Mouse (Mus musculus) stomach, embryonic 16.5 days (tissue): ENCODE results near the gene Iqsec1. TPM values are rescaled to one million over a fixed set of nuclear protein-coding genes. Genes with fewer than 3 reads are reported as not detected.

Source experiments
- ATAC-seq: fragments of 200-750 bp; cut with Nextera tagmentation; 2 replicates; pipeline ENCODE4 v1.8.0; 2017; ENCODE audit warnings: moderate number of reproducible peaks, moderate TSS enrichment; ENCODE audit not compliant: insufficient read depth, low FRiP score
- H3K27ac ChIP-seq: fragments of 300-500 bp; sonication (generic); 2 replicates; pipeline ENCODE4 v1.5.1; 2014; ENCODE audit warnings: low read length
- H3K27me3 ChIP-seq: fragments of 300-500 bp; sonication (generic); 2 replicates; pipeline ENCODE4 v1.6.1; 2014; ENCODE audit warnings: low read length, control low read depth, mixed read lengths; ENCODE audit not compliant: control insufficient read depth, insufficient read depth
- H3K36me3 ChIP-seq: fragments of 300-500 bp; sonication (generic); 2 replicates; pipeline ENCODE4 v1.6.1; 2014; ENCODE audit warnings: low read length; ENCODE audit not compliant: control insufficient read depth, insufficient read depth
- H3K4me1 ChIP-seq: fragments of 300-500 bp; sonication (generic); 2 replicates; pipeline ENCODE4 v1.6.1; 2014; ENCODE audit warnings: low read length, control low read depth, mixed read lengths; ENCODE audit not compliant: control insufficient read depth, insufficient read depth
- H3K4me2 ChIP-seq: fragments of 300-500 bp; sonication (generic); 2 replicates; pipeline ENCODE4 v1.6.1; 2014; ENCODE audit warnings: low read depth, low read length, mixed read lengths
- H3K4me3 ChIP-seq: fragments of 300-500 bp; sonication (generic); replicated peaks from 2 replicates; pipeline ENCODE4 v1.5.1; 2014; ENCODE audit warnings: mild to moderate bottlenecking, low read length
- H3K9ac ChIP-seq: fragments of 300-500 bp; sonication (generic); 2 replicates; pipeline ENCODE4 v1.6.1; 2014; ENCODE audit warnings: low read length
- H3K9me3 ChIP-seq: fragments of 300-500 bp; sonication (generic); replicated peaks from 2 replicates; pipeline ENCODE4 v1.6.1; 2016; ENCODE audit warnings: low read length, control low read depth; ENCODE audit not compliant: control insufficient read depth
- WGBS: fragments of 180-500 bp; shearing (Covaris S2); extraction: QIAGEN DNeasy Blood & Tissue Kit; methylation state at CpG from one replicate; pipeline ENCODE4 v1.1.7; 2014; 5-methylcytosine and 5-hydroxymethylcytosine counted together
- polyA plus RNA-seq: library from polyadenylated mRNA; unstranded; fragments of >200 nt; fragmentation: Nextera tagmentation; extraction: Ambion mirVana; gene quantifications from 2 replicates; pipeline ENCODE4 v1.2.1, GENCODE M21; 2015

Gene Iqsec1
- polyA plus RNA-seq, 1 experiment from 2014 or later = 8.3 TPM

GRCm38 (mm10) chr6:90627556-90627955 lies 360.9 kb downstream of the Iqsec1 start:
- Histone ChIP-seq H3K9me3 (no peaks in the 10 kb centered on the region), H3K27me3 (no peaks in the 10 kb centered on the region), H3K4me3 (no peak overlapping the region), H3K36me3 (no peaks in the 10 kb centered on the region), H3K4me1 (peaks cover 12% of the 10 kb centered on the region; the same call in 1 of the 2 replicates), H3K27ac (no peak overlapping the region), H3K9ac (no peak overlapping the region), H3K4me2 (no peak overlapping the region)
- ATAC-seq = no peak
- 83% methylated on average over 4 of the region's 4 CpGs for WGBS

- no peak overlapping the region for H3K27ac ChIP-seq
- no peaks in the 10 kb centered on the region for H3K9me3 ChIP-seq
- 79% methylated on average over 7 of the region's 7 CpGs for WGBS
- no peak overlapping the region for H3K4me2 ChIP-seq
- no peak overlapping the region for H3K4me3 ChIP-seq
- H3K9ac ChIP-seq = no peak overlapping the region
- no peaks in the 10 kb centered on the region for H3K27me3 ChIP-seq
- no peaks in the 10 kb centered on the region for H3K36me3 ChIP-seq
- no peak for ATAC-seq
- H3K4me1 ChIP-seq = peaks cover 25% of the 10 kb centered on the region
These were observed 363.1 kb downstream of the Iqsec1 start for GRCm38 (mm10) chr6:90625207-90625994.

- ATAC-seq = no peak
- peaks cover 25% of the 10 kb centered on the region for H3K4me1 ChIP-seq
These were observed 363.8 kb downstream of the Iqsec1 start for GRCm38 (mm10) chr6:90624733-90625132.

GRCm38 (mm10) chr6:90624184-90624583 lies 364.3 kb downstream of the Iqsec1 start:
- 56% methylated on average over 6 of the region's 6 CpGs for WGBS
- no peak overlapping the region for H3K4me3 ChIP-seq
- no peak overlapping the region for H3K27ac ChIP-seq
- no peaks in the 10 kb centered on the region for H3K27me3 ChIP-seq
- H3K4me2 ChIP-seq = no peak overlapping the region
- ATAC-seq = no peak
- H3K4me1 ChIP-seq = peaks cover 26% of the 10 kb centered on the region
- H3K36me3 ChIP-seq = no peaks in the 10 kb centered on the region
- no peak overlapping the region for H3K9ac ChIP-seq
- no peaks in the 10 kb centered on the region for H3K9me3 ChIP-seq

More at GRCm38 (mm10) chr6:90624733-90625132, 363.8 kb downstream of the Iqsec1 start:
- WGBS = 73% methylated on average over 11 of the region's 11 CpGs
- no peak overlapping the region for H3K4me3 ChIP-seq
- H3K4me2 ChIP-seq = no peak overlapping the region
- H3K27ac ChIP-seq = no peak overlapping the region
- no peaks in the 10 kb centered on the region for H3K27me3 ChIP-seq
- H3K9ac ChIP-seq = no peak overlapping the region
- no peaks in the 10 kb centered on the region for H3K36me3 ChIP-seq
- no peaks in the 10 kb centered on the region for H3K9me3 ChIP-seq

GRCm38 (mm10) chr6:90623456-90623836 lies 365.0 kb downstream of the Iqsec1 start:
- ATAC-seq = no peak
- no peaks in the 10 kb centered on the region for H3K36me3 ChIP-seq
- no peak overlapping the region for H3K4me2 ChIP-seq
- 65% methylated on average over 5 of the region's 5 CpGs for WGBS
- H3K4me1 ChIP-seq = peaks cover 32% of the 10 kb centered on the region
- H3K27ac ChIP-seq = peak overlapping the region; percentile 60
- no peaks in the 10 kb centered on the region for H3K9me3 ChIP-seq
- H3K27me3 ChIP-seq = no peaks in the 10 kb centered on the region
- no peak overlapping the region for H3K9ac ChIP-seq
- H3K4me3 ChIP-seq = no peak overlapping the region

GRCm38 (mm10) chr6:90622758-90623455 lies 365.6 kb downstream of the Iqsec1 start:
- no peak overlapping the region for H3K9ac ChIP-seq
- WGBS = 35% methylated on average over 11 of the region's 11 CpGs
- peak; percentile 79 for ATAC-seq

GRCm38 (mm10) chr6:90621584-90621890 lies 366.9 kb downstream of the Iqsec1 start:
- Histone ChIP-seq H3K27ac (no peak overlapping the region), H3K9ac (no peak overlapping the region; the same call in 1 of the 2 replicates), H3K4me3 (no peak overlapping the region), H3K4me1 (peaks cover 32% of the 10 kb centered on the region), H3K27me3 (no peaks in the 10 kb centered on the region), H3K4me2 (no peak overlapping the region; the same call in 1 of the 2 replicates), H3K36me3 (no peaks in the 10 kb centered on the region), H3K9me3 (no peaks in the 10 kb centered on the region)
- 42% methylated on average over 6 of the region's 6 CpGs for WGBS
- ATAC-seq = no peak

More at GRCm38 (mm10) chr6:90622758-90623455, 365.6 kb downstream of the Iqsec1 start:
- Histone ChIP-seq H3K4me3 (no peak overlapping the region), H3K9me3 (no peaks in the 10 kb centered on the region), H3K27me3 (no peaks in the 10 kb centered on the region), H3K36me3 (no peaks in the 10 kb centered on the region), H3K4me2 (no peak overlapping the region), H3K4me1 (peaks cover 32% of the 10 kb centered on the region), H3K27ac (peak overlapping the region; percentile 60)

GRCm38 (mm10) chr6:90620791-90621583 lies 367.5 kb downstream of the Iqsec1 start:
- H3K36me3 ChIP-seq = no peaks in the 10 kb centered on the region
- H3K27ac ChIP-seq = no peak overlapping the region
- H3K9ac ChIP-seq = no peak overlapping the region; the same call in 1 of the 2 replicates
- 55% methylated on average over 9 of the region's 9 CpGs for WGBS
- no peaks in the 10 kb centered on the region for H3K9me3 ChIP-seq
- H3K4me3 ChIP-seq = no peak overlapping the region
- no peak for ATAC-seq
- no peaks in the 10 kb centered on the region for H3K27me3 ChIP-seq
- H3K4me2 ChIP-seq = no peak overlapping the region; the same call in 1 of the 2 replicates
- peaks cover 32% of the 10 kb centered on the region for H3K4me1 ChIP-seq

- ATAC-seq = no peak
- Histone ChIP-seq H3K36me3 (no peaks in the 10 kb centered on the region), H3K27ac (no peak overlapping the region), H3K4me3 (no peak overlapping the region), H3K4me2 (no peak overlapping the region), H3K4me1 (peaks cover 32% of the 10 kb centered on the region), H3K27me3 (no peaks in the 10 kb centered on the region), H3K9me3 (no peaks in the 10 kb centered on the region), H3K9ac (no peak overlapping the region)
- 80% methylated on average over 5 of the region's 5 CpGs for WGBS
These were observed 368.5 kb downstream of the Iqsec1 start for GRCm38 (mm10) chr6:90619936-90620335.
